Mouse (Mus musculus) ZHBTc4 (cell line): ENCODE data around the gene Tmem108.

Source experiments
- DNase-seq: peaks from one replicate; pipeline ENCODE4 v3.0.0-alpha.2; 2011; ENCODE audit warnings: low read depth, low spot score

The Tmem108 gene

DNA sequence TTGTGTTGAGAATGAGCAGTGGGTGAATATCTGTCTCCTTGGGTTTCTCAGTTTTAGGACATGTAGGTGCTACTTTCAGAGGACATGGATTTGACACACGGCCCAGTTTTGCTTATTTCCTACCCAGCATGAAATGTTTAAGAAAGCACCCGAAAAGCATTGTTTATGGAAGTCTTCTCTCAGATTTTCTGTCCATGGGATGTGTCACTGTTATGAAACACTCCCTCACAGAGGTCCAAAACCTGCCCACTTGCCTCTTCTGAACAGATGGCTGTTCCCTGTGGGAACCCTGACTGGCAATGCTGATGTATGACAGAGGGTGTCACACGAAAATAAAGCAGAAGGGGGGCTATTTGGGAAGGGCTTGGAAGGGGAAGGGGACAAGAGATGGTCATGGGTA, 212.5 kb downstream of the Tmem108 start:
- no peak for DNase-seq

DNA sequence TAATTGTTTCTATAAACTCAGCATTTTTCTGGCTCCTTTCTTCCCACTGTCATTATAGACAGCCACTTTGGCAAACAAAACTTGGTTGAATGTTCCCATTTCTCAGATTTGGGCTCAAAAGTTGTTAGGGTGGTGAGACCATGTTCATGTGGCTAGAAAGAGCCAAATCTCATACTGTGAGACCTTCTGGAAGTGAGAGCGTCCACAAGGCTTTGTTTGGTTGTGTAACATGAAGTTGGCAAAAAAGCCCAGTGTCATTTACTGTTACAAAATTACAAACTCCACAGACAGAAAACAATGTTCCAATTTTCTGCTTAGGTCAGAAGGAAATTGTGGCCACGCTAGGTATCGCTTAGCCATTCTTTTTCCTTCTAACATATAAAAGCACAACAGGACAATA, 213.0 kb downstream of the Tmem108 start:
- no peak for DNase-seq

DNA sequence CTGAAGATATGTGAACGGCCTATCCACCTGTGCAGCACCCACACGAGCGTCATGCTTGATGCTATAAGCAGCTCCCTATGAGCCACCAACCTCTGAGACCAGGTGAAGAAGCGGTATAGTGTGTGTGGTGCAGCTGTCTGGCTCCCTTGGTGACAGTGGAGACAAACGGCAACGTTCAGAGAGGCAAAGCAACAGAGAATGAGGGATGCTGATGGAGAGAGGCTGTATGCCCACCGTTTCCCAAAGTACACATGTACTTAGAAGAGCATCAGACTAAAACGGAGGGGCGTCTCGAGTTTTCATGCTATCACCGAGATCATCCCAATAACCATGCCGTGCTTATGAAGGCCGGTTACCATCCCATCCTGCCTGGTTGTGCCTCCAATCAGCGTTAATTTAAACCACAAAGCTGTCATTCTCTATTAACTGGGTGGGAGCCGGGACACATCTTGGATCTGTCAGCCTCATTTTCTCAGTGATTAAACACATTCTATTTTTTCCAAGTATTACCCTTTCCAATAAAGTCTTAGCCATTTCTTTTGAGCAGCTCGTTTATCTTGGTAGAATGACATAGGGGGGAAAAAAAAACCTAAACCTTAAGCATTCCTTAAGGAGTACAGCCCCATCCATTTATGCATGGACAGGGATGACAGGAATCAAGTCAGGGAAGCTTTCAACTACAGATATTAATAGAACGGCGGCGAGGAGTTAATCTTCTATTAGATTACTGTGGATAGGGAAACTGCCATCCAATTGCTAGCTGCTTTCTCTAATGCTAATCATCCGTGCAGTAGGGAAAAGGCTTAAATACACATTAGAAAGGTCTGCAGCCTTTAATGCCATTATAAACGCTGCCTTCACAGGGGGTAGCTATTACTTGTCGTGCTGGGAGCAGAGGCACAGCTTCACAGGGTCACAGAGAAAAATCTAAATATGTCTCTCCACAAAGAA, 214.7 kb downstream of the Tmem108 start:
- DNase-seq = no peak

DNA sequence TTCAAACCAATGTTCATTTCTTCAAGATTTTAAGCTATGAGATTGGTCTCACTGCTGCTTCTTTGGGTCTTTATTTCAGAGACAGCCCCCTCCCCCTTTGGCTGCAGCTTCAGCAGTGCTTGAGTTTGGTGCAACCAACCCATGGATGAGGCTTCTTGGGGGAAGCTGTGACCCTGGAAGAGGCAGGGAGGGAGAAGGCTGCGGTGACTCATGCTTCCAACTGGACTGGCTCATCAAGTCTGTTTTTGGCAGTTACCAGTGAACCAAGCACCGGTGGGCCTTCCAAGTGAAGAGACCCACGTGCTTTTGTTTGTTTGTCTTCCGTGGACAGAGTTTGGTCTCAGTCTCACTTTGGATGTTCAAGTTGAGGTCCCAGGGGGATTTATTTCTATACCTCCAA, 215.9 kb downstream of the Tmem108 start:
- no peak for DNase-seq

DNA sequence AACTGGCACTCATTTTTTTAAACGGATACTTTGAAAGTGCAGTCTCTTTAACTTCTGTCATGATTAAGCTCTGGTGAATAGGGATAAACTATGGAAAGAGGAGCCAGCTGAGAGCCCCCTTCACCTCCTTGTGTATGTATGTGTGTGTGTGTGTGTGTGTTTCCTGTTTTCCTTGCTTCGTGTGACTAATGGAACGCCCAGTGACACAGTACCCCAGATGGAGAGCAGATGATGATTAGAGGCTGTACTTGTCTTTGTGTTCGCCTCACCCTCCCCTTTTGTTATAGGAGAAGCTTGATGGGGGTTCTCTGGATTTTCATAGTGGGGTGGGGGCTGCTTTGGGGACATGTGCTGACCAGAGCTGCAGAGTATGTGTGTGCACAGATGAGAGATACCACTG, 216.4 kb downstream of the Tmem108 start:
- no peak for DNase-seq

DNA sequence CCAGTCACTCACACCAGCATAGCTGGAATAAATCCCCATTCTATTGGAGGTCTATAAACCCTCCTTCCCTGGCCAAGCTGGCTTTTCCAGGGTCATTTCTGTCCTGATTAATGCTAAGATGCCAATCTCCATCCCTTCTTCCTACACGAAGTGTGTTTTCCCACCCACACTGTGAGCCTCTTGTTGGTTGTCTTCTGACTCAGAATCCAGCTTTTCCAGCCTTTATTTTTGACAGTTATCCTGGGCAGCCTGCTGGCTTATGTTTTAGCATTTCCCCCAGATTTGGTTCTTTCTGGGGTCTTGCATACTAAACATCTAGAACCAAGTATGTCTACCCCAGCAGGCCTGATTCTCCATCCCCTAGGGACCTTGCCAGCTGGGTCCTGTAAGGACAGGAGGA, 217.0 kb downstream of the Tmem108 start:
- no peak for DNase-seq

DNA sequence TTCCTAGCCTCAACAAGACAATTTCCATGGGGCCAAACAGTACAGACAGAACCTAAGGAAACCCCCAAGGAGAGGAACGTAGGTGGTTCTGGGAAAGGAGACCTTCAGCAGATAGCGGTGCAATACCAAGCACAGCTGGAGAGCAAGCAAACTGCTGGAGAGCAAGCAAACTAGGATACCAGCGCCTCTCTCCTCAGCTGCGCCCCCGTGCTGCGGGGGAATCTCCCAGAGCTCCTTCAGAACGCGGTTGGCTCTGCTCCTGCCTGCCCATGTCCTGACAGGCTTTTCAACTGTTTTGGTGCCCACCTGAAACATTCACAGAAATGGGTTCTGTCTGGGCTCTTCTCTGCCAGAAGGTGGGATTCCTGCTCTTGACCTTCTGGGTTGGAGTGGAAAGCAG, 221.1 kb downstream of the Tmem108 start:
- DNase-seq = peak; percentile 75

DNA sequence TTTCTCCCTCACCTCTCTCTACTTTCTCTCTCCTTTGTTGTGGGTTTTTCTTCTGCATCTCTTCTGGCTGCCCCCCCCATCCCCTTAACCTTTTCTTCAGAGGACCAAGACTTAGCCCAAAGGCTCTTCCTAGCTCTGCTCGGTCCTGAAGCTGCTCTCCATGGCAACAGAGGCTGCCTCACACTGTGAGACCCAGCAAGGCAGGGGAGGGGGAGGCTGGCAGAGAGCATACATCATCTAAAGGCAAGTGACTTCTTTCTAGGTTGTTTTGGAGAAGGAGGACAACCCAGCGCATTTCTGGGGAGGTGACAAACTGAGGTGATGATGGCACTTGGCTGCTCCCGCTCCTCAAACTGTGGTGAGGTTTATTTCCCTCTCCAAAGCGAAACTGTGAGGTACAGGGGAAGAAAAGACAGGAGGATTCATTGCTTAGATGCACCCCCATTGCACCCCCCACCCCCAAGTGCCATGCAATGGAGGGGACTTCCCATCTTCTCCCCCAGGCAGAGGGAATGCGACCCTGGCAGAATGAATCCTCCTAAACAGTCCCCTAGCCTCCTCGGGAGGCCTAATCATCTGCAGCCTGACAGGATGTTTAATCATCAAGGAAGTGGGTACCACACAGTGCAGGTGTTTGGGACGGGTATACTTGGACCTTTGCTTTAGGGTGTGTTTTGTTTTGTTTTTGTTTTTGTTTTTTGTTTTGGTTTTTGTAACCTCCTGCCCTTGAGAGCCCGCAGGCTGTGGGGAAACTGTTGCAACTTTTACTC, 223.4 kb downstream of the Tmem108 start:
- no peak for DNase-seq

DNA sequence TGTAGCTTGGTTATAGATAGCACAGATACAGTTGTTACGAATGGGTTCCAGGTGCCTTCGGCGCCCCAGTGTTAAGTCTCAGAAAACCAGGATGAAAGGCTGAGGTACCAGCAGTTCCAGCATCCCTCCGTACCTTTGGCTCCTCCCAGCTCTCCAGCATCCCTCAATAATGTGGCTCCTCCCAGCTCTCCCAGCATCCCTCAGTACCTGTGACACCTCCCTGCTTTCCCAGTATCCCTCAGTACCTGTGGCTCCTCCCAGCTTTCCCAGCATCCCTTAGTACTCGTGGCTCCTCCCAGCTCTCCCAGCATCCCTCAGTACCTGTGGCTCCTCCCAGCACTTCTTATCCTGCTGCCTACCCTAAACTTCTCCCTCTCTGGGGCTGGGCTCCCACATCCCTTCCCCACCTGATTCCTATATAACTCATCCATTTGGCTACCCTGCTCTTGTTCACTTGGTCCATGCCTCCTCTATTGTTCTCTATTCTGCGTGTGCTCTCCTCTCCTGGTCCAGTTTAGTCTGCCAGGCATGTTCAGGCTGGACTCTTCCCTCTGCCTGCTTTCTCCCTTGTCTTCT, 225.5 kb downstream of the Tmem108 start:
- DNase-seq = peak; percentile 87

DNA sequence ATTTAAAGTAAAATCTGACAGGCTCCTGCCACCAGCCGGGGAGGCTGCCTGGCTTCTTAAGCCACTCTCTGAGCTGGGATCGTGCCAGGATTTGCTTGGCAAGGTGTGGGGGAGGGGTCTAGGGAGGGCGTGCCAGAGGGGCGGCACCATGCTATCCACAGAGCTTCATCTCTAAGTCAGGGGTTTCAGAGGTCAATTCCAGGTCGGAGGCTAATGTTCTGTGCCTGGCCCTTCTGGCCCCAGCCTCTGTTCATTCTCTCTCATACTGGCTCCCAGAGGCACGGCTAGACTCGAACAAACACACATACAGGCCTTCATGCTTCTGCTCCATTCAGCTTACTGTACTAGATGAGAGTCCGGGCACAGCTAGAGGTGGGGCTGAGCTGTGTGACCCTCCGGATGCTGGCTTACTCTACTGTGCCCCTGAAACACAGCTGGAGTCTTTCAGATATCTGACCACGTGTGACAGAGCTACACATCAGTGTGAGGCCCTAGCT, 236.5 kb downstream of the Tmem108 start:
- DNase-seq = peak; percentile 78

DNA sequence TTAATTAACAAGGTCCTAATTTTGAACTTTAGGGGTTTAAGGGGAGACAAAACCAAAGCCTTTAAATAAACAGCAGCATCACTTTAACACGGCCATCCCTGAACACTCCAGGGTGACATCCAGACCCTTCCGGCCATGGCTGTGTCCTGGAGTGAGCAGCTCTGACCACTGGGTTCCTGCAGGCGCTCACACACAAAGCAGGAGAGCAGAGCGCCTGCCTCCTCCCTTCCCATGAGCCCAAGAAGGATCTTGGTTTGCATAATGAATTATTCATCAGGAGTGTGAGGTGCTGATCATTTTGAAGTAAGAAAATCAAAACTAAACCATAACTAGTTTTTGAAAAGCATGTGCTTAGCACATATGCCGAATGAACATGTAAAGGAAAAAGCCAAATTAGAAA, 237.0 kb downstream of the Tmem108 start:
- peak; percentile 49 for DNase-seq

DNA sequence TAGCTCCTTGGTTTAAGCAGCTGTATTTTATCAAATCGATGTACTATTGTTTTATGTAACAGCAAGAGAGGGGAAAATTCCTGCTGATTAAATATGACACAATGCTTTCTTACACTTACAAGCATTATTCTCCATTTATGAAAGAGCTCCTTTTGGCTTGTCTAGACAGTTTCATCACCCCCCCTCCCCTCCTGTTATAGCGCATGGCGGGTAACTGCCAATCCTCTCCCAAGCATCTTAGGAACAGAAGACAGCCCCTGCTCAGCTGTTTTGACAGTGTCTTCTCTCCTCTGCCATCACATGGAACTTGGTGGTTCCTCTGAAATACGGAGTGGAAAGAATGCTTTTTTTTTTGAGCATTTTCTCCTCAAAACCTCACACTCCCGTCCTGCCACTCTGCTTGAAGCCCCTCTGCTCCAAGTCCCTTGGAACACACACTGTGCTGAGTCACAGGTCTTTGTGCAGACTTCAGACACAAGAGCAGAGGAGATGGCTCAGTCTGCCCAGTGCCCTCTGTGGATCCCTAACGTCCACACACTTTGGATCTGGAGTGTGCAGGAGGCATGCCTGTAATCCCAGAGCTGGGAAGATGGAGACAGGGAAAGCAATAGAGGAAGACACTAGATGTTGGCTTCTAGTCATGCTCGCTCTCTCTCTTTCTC, 237.8 kb downstream of the Tmem108 start:
- no peak for DNase-seq

DNA sequence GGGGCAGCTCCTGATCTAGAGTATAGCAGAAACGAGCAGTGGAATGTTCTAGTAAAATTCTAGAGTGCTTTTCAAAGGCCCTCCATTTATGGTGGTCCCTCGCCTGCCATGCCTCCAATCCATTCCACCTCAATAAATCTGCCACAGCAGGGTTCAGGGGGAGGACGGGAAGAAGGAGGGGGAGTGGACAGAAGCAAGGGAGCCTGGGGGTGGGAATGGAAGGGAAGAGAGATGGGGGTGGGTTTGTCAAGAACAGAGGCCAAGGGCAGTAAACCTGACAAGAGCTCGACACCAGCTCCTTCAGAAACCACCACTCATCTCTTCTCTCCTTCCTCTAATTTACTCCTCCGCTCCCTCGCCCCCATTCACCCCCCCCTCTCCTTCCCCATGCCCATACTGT, 238.6 kb downstream of the Tmem108 start:
- DNase-seq = no peak

DNA sequence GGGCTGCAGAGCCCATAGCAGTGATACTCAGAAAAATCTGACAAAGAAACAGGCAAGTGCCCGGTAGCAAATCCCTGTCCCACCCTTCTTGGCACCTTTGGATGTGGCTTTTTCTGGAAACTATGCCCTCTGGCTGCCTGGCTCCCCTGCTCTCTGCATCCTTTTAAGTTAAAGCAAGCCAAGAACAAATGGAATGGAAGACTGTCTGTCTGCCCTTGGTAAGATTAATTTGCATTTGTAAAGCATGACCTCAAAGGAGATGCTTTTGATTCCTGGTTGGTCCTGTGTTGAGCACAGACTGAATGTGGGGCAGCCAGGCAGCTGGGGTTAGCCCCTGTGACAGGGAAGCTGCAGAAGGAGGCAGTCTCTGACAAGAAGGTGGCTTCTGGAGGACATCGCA, 247.8 kb downstream of the Tmem108 start:
- peak; percentile 88 for DNase-seq

DNA sequence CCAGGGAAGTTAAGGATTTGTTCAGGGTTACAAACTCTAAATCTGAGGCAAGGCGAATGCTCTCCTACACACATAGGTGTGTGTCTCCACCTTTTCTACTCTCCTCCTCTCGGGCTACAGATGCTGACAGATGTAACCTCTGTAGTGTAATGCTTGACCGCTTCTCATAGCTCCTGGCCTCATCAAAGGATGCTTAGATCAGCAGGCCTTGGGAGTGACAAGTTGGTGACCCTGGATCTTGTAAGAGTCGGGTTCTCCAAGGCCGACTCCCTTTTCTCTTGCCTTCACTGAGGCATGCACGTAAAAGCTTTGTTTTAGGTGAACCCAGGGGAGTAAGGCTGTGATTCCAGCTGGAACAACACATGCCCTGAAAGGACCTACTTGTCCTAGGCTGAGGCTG, 249.4 kb downstream of the Tmem108 start:
- DNase-seq = peak; percentile 24

DNA sequence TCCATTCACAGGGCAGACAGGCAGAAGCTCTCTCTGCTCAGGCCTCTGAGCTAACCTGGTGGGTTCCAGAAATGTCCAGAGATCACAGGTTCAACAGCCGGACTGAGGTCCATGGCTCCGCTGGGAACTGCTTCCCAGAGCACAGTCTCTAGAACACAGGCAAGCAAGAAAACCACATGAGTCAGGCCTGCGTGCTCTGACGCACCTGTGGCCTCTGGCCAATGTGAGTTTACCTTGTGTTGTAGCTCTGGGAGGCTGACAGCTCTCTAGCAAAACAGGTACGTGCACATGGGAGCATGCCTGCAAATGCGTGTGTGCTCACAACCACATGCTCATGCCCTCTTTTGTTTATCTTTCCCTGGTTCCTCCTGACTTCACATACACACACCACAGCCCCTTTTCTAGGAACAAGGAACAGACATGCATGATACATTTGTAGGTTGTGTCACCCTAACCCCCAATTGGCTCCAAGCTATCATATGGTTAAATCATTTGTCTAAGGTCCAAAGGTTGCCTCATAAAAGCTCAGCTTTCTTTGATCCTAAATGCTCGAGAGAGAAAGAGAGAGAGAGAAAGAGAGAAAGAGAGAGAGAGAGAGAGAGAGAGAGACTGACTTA, 254.6 kb downstream of the Tmem108 start:
- no peak for DNase-seq

DNA sequence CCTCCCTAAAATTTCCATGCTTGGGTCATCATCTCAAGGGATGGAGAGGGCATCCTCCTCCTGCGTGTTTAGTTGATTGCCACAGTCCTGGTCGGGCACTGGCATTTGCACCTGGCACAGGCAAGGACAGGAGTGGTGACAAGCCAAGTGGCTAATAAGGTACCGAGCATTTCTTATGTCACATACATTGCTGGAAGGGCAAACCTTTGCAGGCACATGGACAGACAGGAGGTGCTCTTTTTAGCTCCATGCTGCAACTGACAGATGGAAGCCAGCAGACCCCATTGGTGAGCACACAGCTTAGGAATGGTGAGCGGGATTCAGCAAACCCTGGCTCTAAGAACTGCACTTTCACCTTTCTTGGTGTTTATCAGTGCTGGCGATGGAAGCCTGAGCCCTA, 256.6 kb downstream of the Tmem108 start:
- no peak for DNase-seq

DNA sequence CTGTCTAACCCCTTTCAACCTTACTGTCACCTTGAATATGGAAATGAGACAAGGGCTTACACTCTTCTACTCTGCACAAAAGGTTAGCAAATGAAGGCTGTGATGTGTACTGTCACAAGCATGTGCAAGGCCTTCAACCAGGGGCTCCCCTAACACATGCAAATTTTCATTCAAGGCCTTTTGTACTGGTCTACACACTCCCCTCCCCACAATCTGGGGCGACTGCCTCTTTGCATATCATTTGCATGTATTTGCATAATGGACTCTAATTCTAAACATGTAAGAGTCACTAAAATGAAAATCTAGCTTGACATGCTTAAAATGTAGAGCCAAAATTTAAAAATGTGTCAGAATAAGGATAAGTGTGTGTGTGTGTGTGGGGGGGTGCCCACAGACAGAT, 257.0 kb downstream of the Tmem108 start:
- peak; percentile 49 for DNase-seq

DNA sequence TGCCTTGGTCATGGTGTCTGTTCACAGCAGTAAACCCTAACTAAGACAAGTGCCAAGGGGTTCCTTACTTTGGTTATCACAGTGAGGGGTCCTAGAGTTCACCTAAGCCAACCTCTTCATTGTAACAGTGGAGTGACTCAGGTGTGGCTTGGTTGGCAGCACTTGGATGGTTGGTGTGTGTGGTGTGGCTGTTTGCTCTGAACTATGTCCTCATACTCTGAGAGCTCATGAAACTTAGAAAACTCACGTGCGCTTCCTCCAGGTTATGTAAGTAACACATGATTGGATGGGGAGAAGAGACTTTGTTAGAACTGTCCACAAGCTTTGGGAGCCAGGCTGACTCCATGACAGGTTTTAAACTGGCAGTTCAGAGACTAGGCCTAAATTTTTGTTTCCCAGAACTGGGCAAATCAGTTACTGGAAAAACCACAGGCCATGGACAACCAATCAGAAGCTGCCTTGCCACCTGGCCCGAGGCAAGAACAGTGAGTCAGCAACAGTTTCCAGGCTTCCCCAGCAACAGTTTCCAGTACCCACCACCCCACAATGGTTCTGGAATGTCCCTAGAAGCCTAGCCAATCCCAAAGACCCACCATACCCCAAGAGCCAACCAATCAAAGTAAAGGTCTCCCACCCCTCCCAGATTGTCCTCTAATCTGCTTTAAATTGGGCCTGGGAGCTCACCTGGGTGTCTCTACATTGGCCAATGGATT, 257.9 kb downstream of the Tmem108 start:
- peak; percentile 73 for DNase-seq

DNA sequence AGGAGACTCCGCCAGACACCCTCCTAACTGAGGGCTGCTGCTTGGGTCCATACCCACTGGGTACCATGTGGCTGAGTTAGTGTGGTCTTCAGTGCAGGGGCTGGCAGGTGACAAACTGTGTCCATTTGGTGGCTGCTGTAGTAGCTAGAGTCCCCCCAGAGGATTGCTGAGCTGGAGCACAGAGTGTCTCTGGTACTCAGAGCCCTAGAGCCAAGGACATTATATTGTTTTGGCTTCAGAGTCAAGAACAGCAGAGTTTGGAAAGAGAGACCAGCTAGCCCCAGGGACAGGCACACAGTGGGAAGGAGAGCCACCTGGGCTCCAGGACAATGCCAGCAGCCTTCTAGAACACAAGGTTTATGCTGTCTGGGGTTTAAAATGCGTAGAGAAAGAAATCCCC, 259.0 kb downstream of the Tmem108 start:
- no peak for DNase-seq
